Mouse (Mus musculus) embryonic fibroblast, embryonic 13.5 days (primary cell): ENCODE measurements at regions not wholly inside any gene's neighbourhood (a gene's known extent, or its start where the extent isn't known, plus 50 kb on each side); places are given as distances from the start of the nearest gene placed in this dataset.

Source experiments
- H3K27ac ChIP-seq: 2 replicates; pipeline ENCODE4 v1.5.1; 2012; ENCODE audit warnings: low read length, control low read depth, inconsistent platforms; ENCODE audit not compliant: insufficient read depth
- H3K4me1 ChIP-seq: 2 replicates; pipeline ENCODE4 v1.6.1; 2011; ENCODE audit warnings: low read length; ENCODE audit not compliant: control insufficient read depth, insufficient read depth
- H3K4me3 ChIP-seq: 2 replicates; pipeline ENCODE4 v1.5.1; 2011; ENCODE audit warnings: mild to moderate bottlenecking, control low read depth, low read length; ENCODE audit not compliant: insufficient read depth
- CTCF ChIP-seq: IDR thresholded peaks from 2 replicates; pipeline ENCODE4 v1.5.1; 2011; ENCODE audit warnings: mild to moderate bottlenecking, control low read depth, low read length, moderate library complexity, borderline replicate concordance; ENCODE audit not compliant: insufficient read depth
- POLR2A ChIP-seq: IDR thresholded peaks from 2 replicates; pipeline ENCODE4 v1.6.1; 2011; ENCODE audit warnings: low read depth, mild to moderate bottlenecking, control low read depth, low read length, moderate library complexity

DNA sequence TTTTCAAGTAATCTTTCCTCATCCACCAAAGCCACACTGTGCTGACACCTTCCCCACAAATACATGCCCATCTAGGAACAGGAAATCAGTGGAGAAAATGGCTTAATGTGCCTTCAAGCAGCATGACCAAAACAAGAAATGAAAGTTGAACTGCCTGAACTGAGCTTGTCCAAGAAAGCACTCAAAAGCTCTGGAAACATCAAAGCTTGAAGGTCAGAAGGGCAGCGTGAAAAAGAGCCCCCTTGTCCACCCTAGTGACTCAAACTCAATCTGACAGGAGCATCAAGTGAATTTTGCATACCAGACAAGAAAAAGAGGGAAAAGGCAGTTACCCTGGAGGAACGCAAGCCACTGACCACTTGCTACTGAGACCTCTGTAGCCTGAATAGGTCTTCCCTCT is 373.1 kb upstream of the Npvf start:
- TF ChIP-seq CTCF (no peak), POLR2A (no peak)
- no peak overlapping the region for H3K27ac ChIP-seq
- no peak overlapping the region for H3K4me3 ChIP-seq
- 0 out of 2 replicates have a peak, but pooled peaks cover 2% of the 10 kb centered on the region for H3K4me1 ChIP-seq

DNA sequence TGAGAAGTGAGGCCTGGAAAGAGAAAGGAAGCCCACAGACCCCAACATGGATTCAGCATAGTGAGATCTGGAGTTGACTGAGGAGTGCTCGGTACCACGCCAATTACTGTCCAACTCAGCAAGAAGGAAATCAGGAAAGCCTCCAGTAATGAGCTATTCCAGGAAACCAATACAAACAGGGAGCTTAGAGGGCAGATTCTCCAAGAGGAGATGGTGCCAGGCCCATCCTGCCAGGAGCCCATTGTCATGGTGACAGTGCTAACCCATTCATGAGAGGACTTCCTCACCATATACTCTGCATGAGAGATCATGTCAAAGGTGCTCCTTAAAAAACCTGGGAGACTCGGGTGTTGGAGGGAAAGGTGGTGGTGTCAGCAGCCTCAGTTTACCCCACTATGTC is 375.3 kb upstream of the Npvf start:
- no peaks in the 10 kb centered on the region for H3K4me1 ChIP-seq
- no peak for TF ChIP-seq POLR2A
- no peak for TF ChIP-seq CTCF
- no peak overlapping the region for H3K27ac ChIP-seq
- H3K4me3 ChIP-seq, result no peak overlapping the region

DNA sequence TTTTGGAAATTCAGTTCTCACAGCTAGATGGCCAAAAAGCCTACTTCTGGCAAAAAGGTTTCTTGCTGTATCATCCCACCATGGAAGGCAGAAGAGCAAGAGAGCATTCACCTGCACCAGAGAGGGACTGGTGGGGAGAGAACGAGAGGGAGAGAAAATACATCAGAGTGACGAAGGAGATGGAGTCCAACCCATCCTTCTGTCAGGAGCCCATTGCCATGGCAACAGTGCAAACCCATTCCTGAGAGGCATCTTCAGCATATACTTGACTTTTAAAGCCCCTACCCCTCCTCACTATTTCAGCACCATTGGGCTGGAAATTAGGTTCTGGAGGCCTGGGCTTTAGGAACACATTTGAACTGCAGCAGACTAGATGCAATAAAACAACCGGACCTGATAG is 375.7 kb upstream of the Npvf start:
- Histone ChIP-seq H3K27ac (no peak overlapping the region), H3K4me1 (no peaks in the 10 kb centered on the region), H3K4me3 (no peak overlapping the region)
- TF ChIP-seq CTCF (no peak), POLR2A (no peak)

DNA sequence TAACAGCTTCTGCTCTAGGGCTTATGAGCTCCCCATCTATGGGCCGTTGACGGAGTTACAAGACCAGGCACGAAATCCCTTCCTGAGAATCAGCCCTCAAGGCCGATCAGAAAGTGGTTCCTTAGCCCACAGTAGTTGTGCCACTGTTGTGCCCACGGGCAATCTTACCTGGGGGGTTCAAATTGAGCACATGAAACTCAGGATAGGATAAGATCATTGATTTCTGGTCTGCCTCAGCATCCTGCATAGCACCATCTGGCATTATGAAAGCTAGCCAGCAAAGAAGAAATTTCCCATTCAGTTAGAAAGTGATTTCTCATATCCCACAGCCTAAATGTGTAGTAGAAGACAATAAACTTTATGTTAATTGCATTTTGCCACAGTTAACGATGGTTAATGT is 379.6 kb upstream of the Npvf start:
- no peaks in the 10 kb centered on the region for H3K4me1 ChIP-seq
- H3K27ac ChIP-seq, result no peak overlapping the region
- TF ChIP-seq CTCF, result no peak
- no peak for TF ChIP-seq POLR2A
- H3K4me3 ChIP-seq, result no peak overlapping the region

DNA sequence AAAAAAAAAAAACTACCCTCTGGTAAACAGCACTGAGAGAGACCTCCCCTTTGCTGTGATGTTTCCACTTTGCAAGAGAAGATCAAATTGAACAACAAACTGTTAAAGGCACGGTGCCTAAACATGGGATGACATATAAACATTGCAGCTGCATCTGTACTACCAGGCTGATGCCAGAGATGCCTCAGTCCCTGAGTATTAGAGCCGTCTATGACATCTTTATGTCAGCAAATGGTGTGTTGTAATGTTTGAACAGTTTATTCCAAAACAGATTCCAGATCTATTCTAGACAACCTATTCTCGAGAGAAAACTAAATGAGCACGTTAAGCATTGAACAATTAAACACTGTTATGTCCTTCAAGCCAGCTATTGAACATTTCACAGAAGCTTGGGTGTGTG is 381.8 kb upstream of the Npvf start:
- no peak for TF ChIP-seq POLR2A
- TF ChIP-seq CTCF, result no peak
- H3K4me3 ChIP-seq, result no peak overlapping the region
- H3K4me1 ChIP-seq, result no peaks in the 10 kb centered on the region
- peak overlapping the region; percentile 49; the same call in 1 of the 2 replicates for H3K27ac ChIP-seq

DNA sequence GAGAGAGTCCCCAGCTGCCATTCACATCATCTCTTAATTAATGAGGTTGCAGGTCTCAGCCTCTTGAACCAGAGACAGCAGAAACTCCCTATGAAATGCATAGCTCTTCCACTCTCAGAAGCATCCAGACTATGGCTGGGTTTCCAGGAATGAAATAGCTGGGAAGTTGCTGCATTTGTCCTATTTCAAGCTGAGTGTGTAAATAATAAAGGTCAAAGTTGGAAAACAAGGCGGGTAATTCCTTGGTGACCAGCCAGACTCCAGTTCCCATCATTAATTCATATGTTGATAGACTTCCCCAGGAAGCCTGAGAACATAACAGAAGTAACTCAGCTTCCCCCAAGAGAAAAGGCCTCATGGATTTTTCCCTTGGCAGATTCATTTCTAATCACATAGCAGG is 382.3 kb upstream of the Npvf start:
- peak overlapping the region; percentile 49; the same call in 1 of the 2 replicates for H3K27ac ChIP-seq
- no peak for TF ChIP-seq POLR2A
- TF ChIP-seq CTCF, result no peak
- no peak overlapping the region for H3K4me3 ChIP-seq
- no peaks in the 10 kb centered on the region for H3K4me1 ChIP-seq

DNA sequence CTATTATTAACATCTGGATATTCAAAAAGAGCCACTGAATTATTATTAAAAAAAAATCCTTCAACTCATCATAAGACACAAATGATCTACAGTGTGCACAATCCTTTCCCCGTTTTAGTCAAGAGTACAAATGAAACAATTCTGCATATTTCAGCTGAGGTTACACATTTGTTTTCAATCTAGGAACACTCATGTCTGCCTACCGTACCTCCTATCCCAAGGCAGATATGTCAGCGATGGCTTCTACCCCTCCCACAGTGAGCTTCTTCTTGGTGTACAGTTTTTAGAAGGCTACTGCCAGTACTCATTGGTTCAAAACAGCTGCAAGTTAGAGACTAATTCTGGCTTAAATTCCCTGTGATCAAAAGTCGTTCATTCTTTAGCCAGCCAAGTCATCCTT is 382.7 kb upstream of the Npvf start:
- TF ChIP-seq CTCF (no peak), POLR2A (no peak)
- H3K4me1 ChIP-seq, result no peaks in the 10 kb centered on the region
- H3K4me3 ChIP-seq, result no peak overlapping the region
- H3K27ac ChIP-seq, result peak overlapping the region; percentile 69

DNA sequence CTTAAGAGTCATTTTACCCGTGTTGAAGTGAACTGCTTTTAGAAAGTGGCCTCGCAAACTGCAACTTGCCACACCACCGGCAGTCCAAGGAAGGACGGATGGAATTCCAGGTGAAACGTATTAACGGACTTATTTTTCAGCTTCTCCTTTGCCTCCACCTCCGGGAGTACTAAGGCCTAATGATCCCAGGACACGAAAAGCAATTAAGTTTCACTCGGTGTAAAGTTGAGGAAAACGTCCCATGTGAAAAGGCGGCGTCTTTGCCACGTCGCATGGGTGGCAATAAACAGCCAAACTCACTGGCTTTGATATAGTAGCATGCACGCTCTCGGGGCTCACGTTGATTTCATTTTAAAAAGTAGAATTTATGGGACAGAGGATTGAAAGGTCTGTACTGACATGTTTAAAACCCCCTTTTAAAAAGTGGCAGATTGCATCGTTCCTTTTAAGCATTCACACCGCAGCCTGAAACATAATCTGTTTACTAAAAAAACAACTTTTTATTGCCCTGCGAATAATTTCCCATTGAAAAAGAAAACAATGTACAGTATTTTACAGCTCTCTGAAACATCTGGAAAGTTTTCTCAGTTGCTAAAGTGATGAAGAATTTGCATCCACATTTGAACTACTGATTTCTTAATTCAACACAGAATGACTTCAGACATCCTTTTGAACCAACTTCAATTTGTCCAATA is 385.4 kb upstream of the Npvf start:
- Histone ChIP-seq H3K4me1 (no peaks in the 10 kb centered on the region), H3K4me3 (no peak overlapping the region), H3K27ac (no peak overlapping the region)
- no peak for TF ChIP-seq CTCF
- no peak for TF ChIP-seq POLR2A

DNA sequence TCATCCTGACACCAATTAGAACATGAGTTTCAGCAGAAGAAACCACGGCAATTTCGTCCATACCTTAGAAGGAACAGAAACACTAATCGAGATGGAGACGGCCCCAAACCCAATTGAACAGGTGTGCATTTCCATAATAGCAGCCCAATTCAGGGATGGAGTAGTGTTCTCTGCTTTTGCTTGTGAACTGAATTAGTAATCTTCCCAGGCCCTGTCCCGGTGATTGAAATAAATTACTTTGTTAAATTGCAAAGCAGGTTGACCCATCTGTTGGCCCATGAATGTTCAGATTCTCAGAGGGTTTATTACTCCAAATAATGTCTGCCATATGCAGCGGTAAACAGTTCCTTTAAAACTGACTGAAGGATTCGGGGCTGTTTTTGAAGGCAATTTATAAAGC is 388.5 kb upstream of the Nfe2l3 start:
- Histone ChIP-seq H3K4me1 (no peaks in the 10 kb centered on the region), H3K4me3 (no peak overlapping the region), H3K27ac (no peak overlapping the region)
- TF ChIP-seq CTCF (no peak), POLR2A (no peak)

DNA sequence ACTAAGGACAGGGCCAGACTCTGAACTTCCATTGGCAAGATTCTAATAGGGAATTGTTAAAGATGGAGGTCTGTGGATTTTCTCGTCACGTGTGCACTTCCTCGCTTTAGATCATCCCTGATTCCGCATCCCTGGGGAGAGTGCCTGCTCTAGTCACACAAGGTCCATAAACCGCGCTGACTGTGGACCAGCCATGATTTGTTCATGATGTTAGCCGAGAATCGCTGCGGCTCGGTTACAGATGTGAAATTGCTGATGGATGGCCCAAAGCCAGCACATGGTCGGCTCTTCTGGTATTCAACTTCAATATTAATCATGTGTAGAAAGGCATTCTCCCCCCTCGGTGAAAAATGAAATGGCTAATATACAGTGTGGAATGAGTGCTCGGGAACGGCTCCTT is 387.6 kb upstream of the Nfe2l3 start:
- H3K27ac ChIP-seq, result peak overlapping the region; percentile 9; the same call in 1 of the 2 replicates
- no peak overlapping the region for H3K4me3 ChIP-seq
- no peaks in the 10 kb centered on the region for H3K4me1 ChIP-seq
- TF ChIP-seq CTCF (no peak), POLR2A (no peak)

DNA sequence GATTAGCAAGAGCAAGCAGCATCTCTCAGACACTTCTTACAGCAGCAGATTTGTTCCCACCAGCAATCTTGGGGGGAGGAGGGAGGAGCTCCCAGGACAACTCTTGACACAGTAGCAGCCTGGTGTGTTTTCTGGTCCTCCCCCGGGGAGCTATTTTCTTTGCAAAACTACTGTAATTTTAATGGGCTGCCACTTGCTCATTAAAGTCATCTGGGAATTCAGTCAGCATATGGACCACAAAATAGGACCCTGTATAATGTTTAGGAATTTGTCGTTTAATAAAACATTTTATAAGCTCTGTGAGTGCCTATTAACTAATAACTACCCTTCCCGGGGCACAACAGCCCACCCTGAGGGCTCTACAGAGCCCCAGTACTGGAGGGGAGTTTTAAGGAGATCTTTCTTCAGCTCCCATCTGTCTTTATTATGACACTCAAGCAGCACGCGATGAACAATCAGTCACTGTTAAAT is 380.0 kb upstream of the Nfe2l3 start:
- Histone ChIP-seq H3K4me1 (no peaks in the 10 kb centered on the region), H3K27ac (no peak overlapping the region), H3K4me3 (no peak overlapping the region)
- TF ChIP-seq POLR2A (no peak), CTCF (no peak)
